Mouse (Mus musculus): ENCODE measurements around the gene Tcf20. TPM values are rescaled to one million over a fixed set of nuclear protein-coding genes. Genes with fewer than 3 reads are reported as not detected.

The Tcf20 gene
- total RNA-seq, 1 experiment: 143 TPM

DNA sequence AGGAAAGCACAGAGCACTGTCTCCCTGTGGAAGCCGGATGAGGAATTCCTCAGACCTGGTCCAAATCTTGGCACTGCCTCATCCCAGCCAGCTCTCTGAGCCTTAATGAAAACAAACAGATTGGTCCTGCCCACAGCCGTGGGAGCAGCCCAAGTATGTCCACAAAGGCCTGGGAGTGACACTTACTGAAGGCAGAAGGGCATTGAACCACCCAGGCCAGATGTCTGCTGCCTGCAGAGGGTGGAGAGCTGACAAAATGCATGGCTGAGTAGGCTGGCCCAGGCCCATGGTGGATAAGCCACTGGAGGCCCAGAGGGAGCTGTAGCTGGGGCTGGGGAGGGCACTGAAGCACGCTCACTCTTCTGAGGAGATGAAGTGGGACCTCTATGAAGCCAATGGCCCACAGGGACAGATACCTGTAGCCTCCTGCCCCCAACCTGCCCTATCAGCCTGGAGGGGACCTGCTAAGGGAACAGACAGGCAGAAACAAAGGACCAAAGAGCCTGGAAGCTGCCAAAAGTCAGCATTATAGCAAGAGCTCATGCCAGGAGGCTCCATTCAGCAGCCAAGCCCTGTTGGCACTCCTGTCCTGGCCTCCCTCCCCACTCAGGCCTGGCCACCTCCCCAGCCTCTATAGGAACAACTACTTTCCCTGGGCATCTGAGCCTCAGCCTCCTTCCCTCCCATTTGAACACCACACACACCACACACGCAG, 54.6 kb downstream of the Tcf20 start:
- peaks cover 9 to 17% of the 10 kb centered on the region in 2 experiments; a peak in 3 of 4 replicates for H3K4me1 ChIP-seq (ENCODE audit: control insufficient read depth in 2 of 2, insufficient read depth in 2 of 2, low read length in 2 of 2, poor library complexity in 1 of 2)

DNA sequence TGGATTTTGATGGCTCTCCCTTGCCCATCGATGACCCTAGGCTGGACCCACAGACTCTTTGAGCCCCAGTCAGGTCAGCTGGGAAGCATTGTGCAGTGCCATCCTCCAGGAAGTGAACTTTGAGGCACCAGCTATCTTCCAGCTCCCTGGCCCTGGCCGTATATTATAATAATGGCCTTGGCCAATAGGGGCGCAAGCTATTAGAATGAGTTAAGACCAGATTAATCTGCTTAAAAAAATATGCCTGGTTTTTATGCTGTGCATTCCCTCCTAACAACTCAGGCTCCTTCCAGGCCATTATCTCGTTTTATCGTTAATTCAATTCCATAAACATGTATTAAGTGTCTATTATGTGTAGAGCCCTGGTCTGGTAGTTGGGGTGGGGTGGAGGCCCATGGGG, 56.2 kb downstream of the Tcf20 start:
- TF ChIP-seq CHD2 (IDR thresholded peaks at IDR 0.05; ENCODE audit: low read depth, low read length) (no peak), ZNF384 (IDR thresholded peaks at IDR 0.05; ENCODE audit: low read depth, low read length) (no peak), HCFC1 (IDR thresholded peaks at IDR 0.05; ENCODE audit: borderline replicate concordance, insufficient read depth, low read length) (no peak), MAFK (IDR thresholded peaks at IDR 0.05; ENCODE audit: insufficient read depth, low read depth, low read length) (no peak), ZC3H11A (IDR thresholded peaks at IDR 0.05; ENCODE audit: borderline replicate concordance, low read depth, low read length) (no peak)
- DNase-seq (ENCODE audit: low read depth, low spot score): no peak
- H3K9ac ChIP-seq (ENCODE audit: insufficient read depth, low read depth, low read length, poor library complexity, severe bottlenecking): no peak overlapping the region
- in situ Hi-C loops (cut with MboI; ENCODE audit: low sequenced_read_pairs in 2 of 2, unreplicated experiment in 2 of 2): no loop called here
- H3K36me3 ChIP-seq (ENCODE audit: control insufficient read depth, insufficient read depth, low read length, poor library complexity, severe bottlenecking): no peaks in the 10 kb centered on the region
- peaks cover 9 to 14% of the 10 kb centered on the region in 2 experiments; a peak in 3 of 4 replicates for H3K4me1 ChIP-seq (ENCODE audit: control insufficient read depth in 2 of 2, insufficient read depth in 2 of 2, low read length in 2 of 2, poor library complexity in 1 of 2)
- no peak overlapping the region for H3K27ac ChIP-seq (ENCODE audit: insufficient read depth, low read depth, low read length, poor library complexity, severe bottlenecking)
- H3K4me3 ChIP-seq (ENCODE audit: insufficient read depth in 1 of 2, low read depth in 1 of 2, low read length in 2 of 2, poor library complexity in 1 of 2, severe bottlenecking in 1 of 2): no peak overlapping the region
- no peaks in the 10 kb centered on the region for H3K9me3 ChIP-seq (ENCODE audit: control insufficient read depth, insufficient read depth, low read depth, low read length)

More for the DNA sequence above, 54.6 kb downstream of the Tcf20 start:
- DNase-seq (ENCODE audit: low read depth, low spot score): no peak
- Histone ChIP-seq H3K36me3 (ENCODE audit: control insufficient read depth, insufficient read depth, low read length, poor library complexity, severe bottlenecking) (no peaks in the 10 kb centered on the region), H3K9me3 (ENCODE audit: control insufficient read depth, insufficient read depth, low read depth, low read length) (no peaks in the 10 kb centered on the region), H3K9ac (ENCODE audit: insufficient read depth, low read depth, low read length, poor library complexity, severe bottlenecking) (no peak overlapping the region), H3K27ac (ENCODE audit: insufficient read depth, low read depth, low read length, poor library complexity, severe bottlenecking) (no peak overlapping the region), H3K4me3 (ENCODE audit: insufficient read depth in 1 of 2, low read depth in 1 of 2, low read length in 2 of 2, poor library complexity in 1 of 2, severe bottlenecking in 1 of 2) (no peak overlapping the region)
- no peak for TF ChIP-seq HCFC1 (IDR thresholded peaks at IDR 0.05; ENCODE audit: borderline replicate concordance, insufficient read depth, low read length)
- no peak for TF ChIP-seq ZC3H11A (IDR thresholded peaks at IDR 0.05; ENCODE audit: borderline replicate concordance, low read depth, low read length)
- TF ChIP-seq ZNF384 (IDR thresholded peaks at IDR 0.05; ENCODE audit: low read depth, low read length): no peak
- no peak for TF ChIP-seq MAFK (IDR thresholded peaks at IDR 0.05; ENCODE audit: insufficient read depth, low read depth, low read length)
- no peak for TF ChIP-seq CHD2 (IDR thresholded peaks at IDR 0.05; ENCODE audit: low read depth, low read length)
- in situ Hi-C loops (cut with MboI; ENCODE audit: low sequenced_read_pairs in 2 of 2, unreplicated experiment in 2 of 2): no loop called here

DNA sequence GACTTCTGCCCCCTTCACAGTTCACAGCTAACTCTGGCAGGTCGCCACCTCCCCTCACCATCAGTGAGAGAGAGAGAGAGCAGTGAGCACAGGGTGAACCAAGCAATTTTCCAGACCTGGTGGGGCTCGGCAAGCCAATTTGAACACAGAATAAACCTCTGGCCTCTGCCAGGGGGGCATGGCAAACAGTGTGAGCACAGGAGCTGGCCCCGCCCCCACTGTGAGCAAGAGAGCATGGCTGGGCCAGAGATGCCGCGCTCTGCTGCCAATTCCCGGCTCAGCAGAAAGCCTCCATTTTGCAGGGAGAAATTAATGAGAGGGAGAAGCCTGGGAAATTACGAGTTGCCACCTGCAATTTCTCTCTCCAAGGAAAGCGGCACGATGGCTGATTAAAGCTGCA, 58.1 kb downstream of the Tcf20 start:
- Histone ChIP-seq H3K36me3 (ENCODE audit: control insufficient read depth, insufficient read depth, low read length, poor library complexity, severe bottlenecking) (no peaks in the 10 kb centered on the region), H3K9ac (ENCODE audit: insufficient read depth, low read depth, low read length, poor library complexity, severe bottlenecking) (no peak overlapping the region), H3K4me1 (ENCODE audit: control insufficient read depth in 2 of 2, insufficient read depth in 2 of 2, low read length in 2 of 2, poor library complexity in 1 of 2) (peaks cover 16 to 25% of the 10 kb centered on the region in 2 experiments), H3K27ac (ENCODE audit: insufficient read depth, low read depth, low read length, poor library complexity, severe bottlenecking) (no peak overlapping the region), H3K9me3 (ENCODE audit: control insufficient read depth, insufficient read depth, low read depth, low read length) (no peaks in the 10 kb centered on the region), H3K4me3 (ENCODE audit: insufficient read depth in 1 of 2, low read depth in 1 of 2, low read length in 2 of 2, poor library complexity in 1 of 2, severe bottlenecking in 1 of 2) (no peak overlapping the region)
- in situ Hi-C loops (cut with MboI; ENCODE audit: low sequenced_read_pairs in 2 of 2, unreplicated experiment in 2 of 2): no loop called here
- TF ChIP-seq CHD2 (IDR thresholded peaks at IDR 0.05; ENCODE audit: low read depth, low read length) (no peak), ZNF384 (IDR thresholded peaks at IDR 0.05; ENCODE audit: low read depth, low read length) (no peak), HCFC1 (IDR thresholded peaks at IDR 0.05; ENCODE audit: borderline replicate concordance, insufficient read depth, low read length) (no peak), ZC3H11A (IDR thresholded peaks at IDR 0.05; ENCODE audit: borderline replicate concordance, low read depth, low read length) (no peak), MAFK (IDR thresholded peaks at IDR 0.05; ENCODE audit: insufficient read depth, low read depth, low read length) (no peak)
- no peak for DNase-seq (ENCODE audit: low read depth, low spot score)

DNA sequence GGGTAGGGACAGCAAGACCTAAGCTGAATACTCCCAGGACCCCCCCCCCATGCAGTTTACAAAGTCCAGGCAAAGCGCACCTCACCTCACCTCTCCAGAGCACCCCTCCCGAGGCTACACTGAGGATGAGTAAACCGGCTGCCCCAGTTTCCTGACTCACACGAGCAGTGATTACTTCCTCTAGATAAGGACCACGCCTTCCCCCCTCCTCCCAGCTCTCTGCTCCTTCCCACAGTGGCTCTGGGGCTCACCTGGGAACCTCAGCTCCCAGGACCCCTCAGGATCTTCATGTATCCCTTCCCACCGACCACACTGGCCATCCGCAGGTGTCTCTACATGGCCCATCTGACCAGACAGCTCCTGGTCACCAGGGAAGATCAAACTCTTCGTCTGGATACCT, 58.8 kb downstream of the Tcf20 start:
- H3K4me3 ChIP-seq (ENCODE audit: insufficient read depth in 1 of 2, low read depth in 1 of 2, low read length in 2 of 2, poor library complexity in 1 of 2, severe bottlenecking in 1 of 2): no peak overlapping the region
- peak overlapping the region; percentile 29; the same call in 1 of the 2 replicates for H3K9ac ChIP-seq (ENCODE audit: insufficient read depth, low read depth, low read length, poor library complexity, severe bottlenecking)
- H3K36me3 ChIP-seq (ENCODE audit: control insufficient read depth, insufficient read depth, low read length, poor library complexity, severe bottlenecking): no peaks in the 10 kb centered on the region
- no peak for DNase-seq (ENCODE audit: low read depth, low spot score)
- no peaks in the 10 kb centered on the region for H3K9me3 ChIP-seq (ENCODE audit: control insufficient read depth, insufficient read depth, low read depth, low read length)
- no peak overlapping the region for H3K27ac ChIP-seq (ENCODE audit: insufficient read depth, low read depth, low read length, poor library complexity, severe bottlenecking)
- TF ChIP-seq CHD2 (IDR thresholded peaks at IDR 0.05; ENCODE audit: low read depth, low read length): no peak
- no peak for TF ChIP-seq ZNF384 (IDR thresholded peaks at IDR 0.05; ENCODE audit: low read depth, low read length)
- no peak for TF ChIP-seq ZC3H11A (IDR thresholded peaks at IDR 0.05; ENCODE audit: borderline replicate concordance, low read depth, low read length)
- TF ChIP-seq MAFK (IDR thresholded peaks at IDR 0.05; ENCODE audit: insufficient read depth, low read depth, low read length): no peak
- no peak for TF ChIP-seq HCFC1 (IDR thresholded peaks at IDR 0.05; ENCODE audit: borderline replicate concordance, insufficient read depth, low read length)
- peaks cover 16 to 29% of the 10 kb centered on the region in 2 experiments for H3K4me1 ChIP-seq (ENCODE audit: control insufficient read depth in 2 of 2, insufficient read depth in 2 of 2, low read length in 2 of 2, poor library complexity in 1 of 2)
- in situ Hi-C loops (cut with MboI; ENCODE audit: low sequenced_read_pairs in 2 of 2, unreplicated experiment in 2 of 2): no loop called here
